Mouse (Mus musculus) limb, embryonic 14.5 days (tissue): ENCODE measurements at regions not wholly inside any gene's neighbourhood (a gene's known extent, or its start where the extent isn't known, plus 50 kb on each side); places are given as distances from the start of the nearest gene placed in this dataset.
A peak's percentile ranks its signal among the peaks of the same experiment; 100 is the strongest.

ENCODE experiments used
- ATAC-seq: fragments of 200-750 bp; cut with Nextera tagmentation; 2 replicates; pipeline ENCODE4 v1.8.0; 2017; ENCODE audit warnings: low read depth, moderate number of reproducible peaks, moderate TSS enrichment; ENCODE audit not compliant: low FRiP score
- DNase-seq: peaks from one replicate; pipeline ENCODE4 v3.0.0-alpha.2; 2015; ENCODE audit warnings: low spot score
- H3K27ac ChIP-seq: fragments of 300-500 bp; sonication (generic); replicated peaks from 2 replicates; pipeline ENCODE4 v1.5.1; 2014; ENCODE audit warnings: low read depth, mild to moderate bottlenecking, low read length, moderate library complexity, mixed read lengths
- H3K27me3 ChIP-seq: fragments of 300-500 bp; sonication (generic); 2 replicates; pipeline ENCODE4 v1.6.1; 2014; ENCODE audit warnings: low read length, mixed read lengths; ENCODE audit not compliant: control insufficient read depth, insufficient read depth
- H3K36me3 ChIP-seq: fragments of 300-500 bp; sonication (generic); 2 replicates; pipeline ENCODE4 v1.6.1; 2014; ENCODE audit warnings: mild to moderate bottlenecking, low read length, moderate library complexity, mixed read lengths; ENCODE audit not compliant: control insufficient read depth, insufficient read depth
- H3K4me1 ChIP-seq: fragments of 300-500 bp; sonication (generic); 2 replicates; pipeline ENCODE4 v1.6.1; 2014; ENCODE audit warnings: antibody characterized with exemption, low read length, mixed read lengths; ENCODE audit not compliant: control insufficient read depth, insufficient read depth
- H3K4me2 ChIP-seq: fragments of 300-500 bp; sonication (generic); replicated peaks from 2 replicates; pipeline ENCODE4 v1.6.1; 2014; ENCODE audit warnings: low read depth, mild to moderate bottlenecking, low read length, moderate library complexity; ENCODE audit not compliant: severe bottlenecking
- H3K4me3 ChIP-seq: fragments of 300-500 bp; sonication (generic); replicated peaks from 2 replicates; pipeline ENCODE4 v1.5.1; 2014; ENCODE audit warnings: low read length
- H3K9ac ChIP-seq: fragments of 300-500 bp; sonication (generic); 2 replicates; pipeline ENCODE4 v1.6.1; 2014; ENCODE audit warnings: mild to moderate bottlenecking, low read depth, low read length, moderate library complexity; ENCODE audit not compliant: severe bottlenecking
- H3K9me3 ChIP-seq: fragments of 300-500 bp; sonication (generic); 2 replicates; pipeline ENCODE4 v1.6.1; 2016; ENCODE audit warnings: low read length; ENCODE audit not compliant: control insufficient read depth
- POLR2A ChIP-seq: fragments of 200-500 bp; IDR thresholded peaks from 2 replicates; pipeline ENCODE4 v1.8.0; 2012; ENCODE audit warnings: inconsistent platforms, mild to moderate bottlenecking, moderate library complexity, borderline replicate concordance; ENCODE audit not compliant: insufficient read depth, insufficient read length; ENCODE audit errors: extremely low read depth
- WGBS: fragments of 180-500 bp; shearing (Covaris S2); extraction: QIAGEN DNeasy Blood & Tissue Kit; methylation state at CpG from one replicate; pipeline ENCODE4 v1.1.7; 2014; 5-methylcytosine and 5-hydroxymethylcytosine counted together

- DNase-seq = peak; percentile 35
- no peak for TF ChIP-seq POLR2A
- Histone ChIP-seq H3K36me3 (no peaks in the 10 kb centered on the region), H3K4me3 (no peak overlapping the region), H3K9ac (no peak overlapping the region), H3K4me2 (no peak overlapping the region), H3K27ac (no peak overlapping the region), H3K9me3 (no peaks in the 10 kb centered on the region), H3K27me3 (no peaks in the 10 kb centered on the region), H3K4me1 (no peaks in the 10 kb centered on the region)
- ATAC-seq = 0 out of 2 replicates have a peak, but pooled peaks have one; percentile 47
- 72% methylated on average over 13 of the region's 13 CpGs for WGBS
Measured at GRCm38 (mm10) chrX:145848937-145849783, 344.2 kb upstream of the Amot start.

- Histone ChIP-seq H3K4me1 (no peaks in the 10 kb centered on the region), H3K27ac (no peak overlapping the region), H3K36me3 (no peaks in the 10 kb centered on the region), H3K9ac (no peak overlapping the region), H3K4me3 (no peak overlapping the region), H3K27me3 (no peaks in the 10 kb centered on the region), H3K4me2 (no peak overlapping the region), H3K9me3 (no peaks in the 10 kb centered on the region)
- no peak for TF ChIP-seq POLR2A
- ATAC-seq = no peak
- WGBS = 79% methylated on average over 1 of the region's 1 CpGs
- no peak for DNase-seq
Measured at GRCm38 (mm10) chrX:145833106-145833505, 328.1 kb upstream of the Amot start.

- Histone ChIP-seq H3K27ac (no peak overlapping the region), H3K4me1 (no peaks in the 10 kb centered on the region), H3K36me3 (no peaks in the 10 kb centered on the region), H3K4me2 (no peak overlapping the region), H3K27me3 (no peaks in the 10 kb centered on the region), H3K9me3 (no peaks in the 10 kb centered on the region), H3K4me3 (no peak overlapping the region), H3K9ac (no peak overlapping the region)
- no peak for DNase-seq
- no peak for ATAC-seq
- WGBS = 79% methylated on average over 1 of the region's 1 CpGs
- no peak for TF ChIP-seq POLR2A
Measured at GRCm38 (mm10) chrX:145812995-145813394, 308.0 kb upstream of the Amot start.
